Mouse (Mus musculus) liver, postnatal 0 days (tissue): Measurements from ENCODE around the gene Tyrp1.

ENCODE experiments used
- CTCF ChIP-seq: sonication (generic); IDR thresholded peaks from 2 replicates; pipeline ENCODE4 v1.5.1; 2016; ENCODE audit warnings: antibody characterized with exemption, low read depth
- EP300 ChIP-seq: IDR thresholded peaks from 2 replicates; pipeline ENCODE4 v1.6.1; 2016; ENCODE audit warnings: antibody characterized with exemption, low read depth, mild to moderate bottlenecking

GRCm38 (mm10) chr4:80852590-80853425, 18.9 kb downstream of the Tyrp1 start:
- TF ChIP-seq CTCF (no peak), EP300 (no peak)
